Mouse (Mus musculus) cerebellum, adult 18-20 months (tissue): ENCODE data around the gene Ripk4.

Experiments used
- DNase-seq, 2 experiments: peaks; one replicate each; pipeline ENCODE4 v3.0.0; 2021

Ripk4 gene

GRCm38 (mm10) chr16:97734760-97735322, 28.7 kb downstream of the Ripk4 start:
- no peak for DNase-seq

- DNase-seq: no peak
Measured at GRCm38 (mm10) chr16:97733599-97733998, 30.0 kb downstream of the Ripk4 start.

GRCm38 (mm10) chr16:97730321-97730720, 33.3 kb downstream of the Ripk4 start:
- DNase-seq: no peak

- no peak for DNase-seq
Measured at GRCm38 (mm10) chr16:97726436-97726835, 37.2 kb downstream of the Ripk4 start.

- DNase-seq: no peak
Measured at GRCm38 (mm10) chr16:97720093-97720492, 43.5 kb downstream of the Ripk4 start.

GRCm38 (mm10) chr16:97719392-97719983, 44.1 kb downstream of the Ripk4 start:
- DNase-seq: no peak

- no peak for DNase-seq
Measured at GRCm38 (mm10) chr16:97716567-97716966, 47.0 kb downstream of the Ripk4 start.

- DNase-seq: no peak
Measured at GRCm38 (mm10) chr16:97712129-97712528, 51.5 kb downstream of the Ripk4 start.

GRCm38 (mm10) chr16:97701871-97702270, 61.7 kb downstream of the Ripk4 start:
- DNase-seq: peak; percentile 2 to 6

- DNase-seq: no peak
Measured at GRCm38 (mm10) chr16:97697769-97698168, 65.8 kb downstream of the Ripk4 start.

- no peak for DNase-seq
Measured at GRCm38 (mm10) chr16:97695709-97696108, 67.9 kb downstream of the Ripk4 start.
